Mouse (Mus musculus) C2C12 (cell line): ENCODE measurements at regions not wholly inside any gene's neighbourhood (a gene's known extent, or its start where the extent isn't known, plus 50 kb on each side); places are given as distances from the start of the nearest gene placed in this dataset.

Source experiments
- H3K27me3 ChIP-seq: one replicate; pipeline ENCODE4 v1.6.1; 2011; ENCODE audit not compliant: control insufficient read depth, insufficient read depth, insufficient read length
- H3K36me3 ChIP-seq: one replicate; pipeline ENCODE4 v1.6.1; 2011; ENCODE audit not compliant: control insufficient read depth, insufficient read depth
- H3K4me3 ChIP-seq: one replicate; pipeline ENCODE4 v1.5.1; 2011; ENCODE audit warnings: mild to moderate bottlenecking, control low read depth; ENCODE audit not compliant: poor library complexity, insufficient read depth, severe bottlenecking
- H3K79me2 ChIP-seq: one replicate; pipeline ENCODE4 v1.6.1; 2011; ENCODE audit not compliant: control insufficient read depth, insufficient read depth
- H3K79me3 ChIP-seq: one replicate; pipeline ENCODE4 v1.6.1; 2011; ENCODE audit warnings: low read depth, control low read depth
- H3ac ChIP-seq: one replicate; pipeline ENCODE3; 2011; ENCODE audit warnings: low read depth; ENCODE audit not compliant: control insufficient read depth, insufficient read length
- CEBPB ChIP-seq: IDR thresholded peaks from one replicate; pipeline ENCODE4 v1.6.1; 2011; ENCODE audit warnings: low read depth, mild to moderate bottlenecking, control low read depth, moderate library complexity
- CTCF ChIP-seq: IDR thresholded peaks from one replicate; pipeline ENCODE4 v1.5.1; 2011; ENCODE audit not compliant: control insufficient read depth, insufficient read depth, insufficient read length
- FOSL1 ChIP-seq: IDR thresholded peaks from one replicate; pipeline ENCODE4 v1.8.0; 2011; ENCODE audit warnings: mild to moderate bottlenecking, low read length; ENCODE audit not compliant: poor library complexity, insufficient read depth, severe bottlenecking
- MAX ChIP-seq: IDR thresholded peaks from one replicate; pipeline ENCODE4 v1.6.1; 2011; ENCODE audit warnings: mild to moderate bottlenecking, control low read depth
- MYOD1 ChIP-seq: IDR thresholded peaks from one replicate; pipeline ENCODE4 v1.6.1; 2011; ENCODE audit warnings: low read depth; ENCODE audit not compliant: control insufficient read depth, insufficient read length
- MYOG ChIP-seq: IDR thresholded peaks from one replicate; pipeline ENCODE4 v1.6.1; 2011; ENCODE audit not compliant: control insufficient read depth, insufficient read length; ENCODE audit errors: extremely low read depth
- USF1 ChIP-seq: IDR thresholded peaks from one replicate; pipeline ENCODE4 v1.6.1; 2011; ENCODE audit warnings: low read depth, mild to moderate bottlenecking, control low read depth, moderate library complexity

- no peak overlapping the region for H3ac ChIP-seq
- TF ChIP-seq MYOG = no peak
- no peak for TF ChIP-seq USF1
- no peak for TF ChIP-seq MYOD1
- no peak for TF ChIP-seq FOSL1
- TF ChIP-seq CEBPB = no peak
- TF ChIP-seq CTCF = no peak
- no peak for TF ChIP-seq MAX
- no peak overlapping the region for H3K4me3 ChIP-seq
- H3K79me3 ChIP-seq = no peaks in the 10 kb centered on the region
- H3K27me3 ChIP-seq = no peaks in the 10 kb centered on the region
- no peaks in the 10 kb centered on the region for H3K79me2 ChIP-seq
- no peaks in the 10 kb centered on the region for H3K36me3 ChIP-seq
These were observed 418.0 kb upstream of the 9430069I07Rik start for GRCm38 (mm10) chr15:34775714-34776113.

DNA sequence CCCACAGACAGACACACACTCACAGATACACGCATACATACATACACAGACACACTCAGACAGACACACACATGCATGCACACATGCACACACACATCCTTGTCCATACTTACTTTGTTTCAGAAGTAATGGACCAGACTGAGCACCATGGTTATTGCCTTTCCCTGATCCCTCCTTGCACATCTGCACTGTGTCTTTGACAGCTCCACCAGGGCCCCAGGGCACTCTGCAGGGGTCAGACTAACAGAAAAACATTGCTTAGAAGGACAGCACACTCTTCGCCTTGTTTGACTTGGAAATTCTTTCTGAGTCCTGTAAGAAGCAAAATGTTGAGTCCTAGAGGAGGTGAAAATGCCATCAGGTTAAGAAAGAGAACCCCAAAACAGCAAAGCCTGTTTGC, 394.1 kb upstream of the 9430069I07Rik start:
- TF ChIP-seq USF1 = no peak
- TF ChIP-seq FOSL1 = no peak
- no peak for TF ChIP-seq CTCF
- TF ChIP-seq MAX = no peak
- TF ChIP-seq MYOD1 = no peak
- TF ChIP-seq CEBPB = no peak
- TF ChIP-seq MYOG = no peak
- no peaks in the 10 kb centered on the region for H3K36me3 ChIP-seq
- no peak overlapping the region for H3ac ChIP-seq
- H3K79me3 ChIP-seq = no peaks in the 10 kb centered on the region
- H3K79me2 ChIP-seq = no peaks in the 10 kb centered on the region
- no peak overlapping the region for H3K4me3 ChIP-seq
- H3K27me3 ChIP-seq = peaks cover 14% of the 10 kb centered on the region

DNA sequence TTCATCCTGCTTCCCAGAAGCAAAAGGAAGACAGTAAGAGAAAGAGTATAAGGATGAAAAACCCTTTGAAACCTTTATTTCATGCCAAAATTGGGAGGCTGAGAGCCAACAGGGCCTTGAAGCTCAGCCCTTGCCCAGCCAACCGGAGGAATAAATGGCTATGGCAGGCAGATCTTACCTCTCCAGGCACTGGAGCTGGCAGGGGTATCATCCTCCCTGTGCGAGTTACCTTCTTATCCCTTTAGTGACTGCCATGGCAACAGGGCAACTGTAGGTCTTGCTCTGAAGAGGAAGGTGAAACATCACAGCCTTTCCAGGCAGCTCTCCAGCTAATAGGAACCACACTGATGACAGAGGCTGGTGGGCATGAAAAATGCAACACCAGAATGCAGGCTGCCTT, 393.3 kb upstream of the 9430069I07Rik start:
- TF ChIP-seq FOSL1 = no peak
- TF ChIP-seq CEBPB = no peak
- H3K4me3 ChIP-seq = no peak overlapping the region
- no peaks in the 10 kb centered on the region for H3K79me2 ChIP-seq
- H3K27me3 ChIP-seq = peaks cover 14% of the 10 kb centered on the region
- H3ac ChIP-seq = no peak overlapping the region
- no peaks in the 10 kb centered on the region for H3K36me3 ChIP-seq
- H3K79me3 ChIP-seq = no peaks in the 10 kb centered on the region

GRCm38 (mm10) chr15:34747111-34747510, 389.4 kb upstream of the 9430069I07Rik start:
- Histone ChIP-seq H3ac (no peak overlapping the region), H3K36me3 (no peaks in the 10 kb centered on the region)
- TF ChIP-seq FOSL1 (peak; percentile 9), CEBPB (no peak)

DNA sequence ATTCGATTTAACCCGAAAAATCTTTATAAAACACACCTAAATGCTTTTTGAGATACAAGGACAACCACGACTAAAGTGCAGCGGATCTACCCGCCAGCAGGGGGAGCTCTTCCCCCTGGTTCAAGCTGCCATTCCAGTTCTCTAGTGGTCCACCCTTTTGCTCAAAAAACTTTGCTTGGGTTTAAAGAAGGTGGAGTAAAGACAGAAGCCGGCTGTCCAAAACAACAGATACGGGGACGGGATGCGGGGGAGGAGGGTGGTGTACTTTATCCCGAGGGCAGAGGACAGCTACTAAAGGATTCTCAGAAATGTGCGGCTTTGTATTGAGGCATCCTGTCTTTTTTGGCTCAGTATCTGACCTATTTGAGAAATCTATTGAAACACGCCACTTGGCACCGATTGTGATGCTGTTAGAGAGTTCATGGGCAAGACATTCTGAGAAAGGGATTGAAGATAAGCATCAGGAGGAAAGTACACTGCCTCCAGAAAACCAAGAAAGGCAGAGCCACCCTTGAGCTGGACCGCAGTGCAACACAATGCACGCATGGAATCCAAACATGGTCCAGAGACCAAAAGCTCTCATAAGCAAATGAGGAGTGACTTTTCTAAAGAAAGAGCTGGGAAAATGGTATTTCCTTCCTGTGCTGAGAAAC, 385.6 kb upstream of the 9430069I07Rik start:
- H3K27me3 ChIP-seq = no peaks in the 10 kb centered on the region
- TF ChIP-seq USF1 (no peak), MAX (no peak), CTCF (peak; percentile 91)
- no peaks in the 10 kb centered on the region for H3K36me3 ChIP-seq
- no peaks in the 10 kb centered on the region for H3K79me3 ChIP-seq
- no peaks in the 10 kb centered on the region for H3K79me2 ChIP-seq
- H3ac ChIP-seq = no peak overlapping the region
- no peak overlapping the region for H3K4me3 ChIP-seq

More at GRCm38 (mm10) chr15:34747111-34747510, 389.4 kb upstream of the 9430069I07Rik start:
- no peaks in the 10 kb centered on the region for H3K79me3 ChIP-seq
- no peak overlapping the region for H3K4me3 ChIP-seq
- peaks cover 10% of the 10 kb centered on the region for H3K27me3 ChIP-seq
- H3K79me2 ChIP-seq = no peaks in the 10 kb centered on the region

GRCm38 (mm10) chr15:34741488-34741887, 383.8 kb upstream of the 9430069I07Rik start:
- H3K36me3 ChIP-seq = no peaks in the 10 kb centered on the region
- H3K79me3 ChIP-seq = no peaks in the 10 kb centered on the region
- H3K4me3 ChIP-seq = no peak overlapping the region
- no peak overlapping the region for H3ac ChIP-seq
- TF ChIP-seq CEBPB = no peak
- no peak for TF ChIP-seq MYOD1
- no peak for TF ChIP-seq MYOG
- no peak for TF ChIP-seq MAX
- no peak for TF ChIP-seq FOSL1
- TF ChIP-seq CTCF = no peak
- TF ChIP-seq USF1 = no peak
- no peaks in the 10 kb centered on the region for H3K27me3 ChIP-seq
- no peaks in the 10 kb centered on the region for H3K79me2 ChIP-seq
